Mouse (Mus musculus) testis, postnatal 10 days (tissue): ENCODE data around the gene Entpd8.

ENCODE experiments used
- DNase-seq: peaks from one replicate; pipeline ENCODE4 v3.0.0; 2021; ENCODE audit warnings: low spot score

Entpd8 gene

DNA sequence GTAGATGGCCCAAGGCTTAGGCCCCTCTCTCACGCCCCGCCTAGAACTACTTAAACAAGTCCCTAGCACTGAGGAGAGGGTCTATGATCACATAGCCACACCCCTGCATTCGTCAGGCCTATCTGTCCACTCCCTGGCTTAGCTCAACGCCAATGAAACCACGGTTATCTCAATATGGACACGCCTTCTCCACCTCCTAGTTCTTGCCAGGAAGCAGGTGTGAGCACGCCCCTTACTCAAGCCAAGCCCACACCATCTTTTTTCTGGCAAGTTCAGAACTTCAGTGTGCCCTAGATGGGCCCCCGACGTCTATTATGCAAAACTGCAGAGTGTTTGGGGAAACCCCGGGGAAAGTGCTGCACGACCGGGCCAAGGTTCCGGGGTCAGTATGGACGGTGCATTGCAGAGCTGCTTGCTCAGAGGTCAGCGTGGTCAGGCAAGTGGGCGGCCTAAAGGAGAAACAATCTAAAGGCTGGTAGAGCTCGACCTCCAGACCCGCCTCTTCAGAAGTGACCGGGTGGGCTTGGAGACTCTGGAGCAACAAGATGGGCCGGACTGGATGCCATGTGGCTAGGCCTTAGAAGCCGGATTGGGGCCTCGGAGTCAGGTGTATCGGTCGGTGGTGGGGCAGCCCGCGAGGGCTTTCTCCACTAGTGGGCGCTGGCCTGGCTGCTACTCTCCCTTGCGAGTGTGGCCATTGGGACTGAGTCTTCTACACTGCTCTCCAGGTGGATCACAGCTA lies 15.2 kb downstream of the Entpd8 start, which contains the start of gene Noxa1:
TSS of gene Noxa1 (minus strand) at position 41 of the 742 bp plus-strand sequence.
- no peak for DNase-seq

- no peak for DNase-seq
Measured at GRCm38 (mm10) chr2:25098005-25098615, 18.0 kb downstream of the Entpd8 start.

- peak; percentile 70 for DNase-seq
Measured at GRCm38 (mm10) chr2:25098956-25099355, 18.9 kb downstream of the Entpd8 start.

DNA sequence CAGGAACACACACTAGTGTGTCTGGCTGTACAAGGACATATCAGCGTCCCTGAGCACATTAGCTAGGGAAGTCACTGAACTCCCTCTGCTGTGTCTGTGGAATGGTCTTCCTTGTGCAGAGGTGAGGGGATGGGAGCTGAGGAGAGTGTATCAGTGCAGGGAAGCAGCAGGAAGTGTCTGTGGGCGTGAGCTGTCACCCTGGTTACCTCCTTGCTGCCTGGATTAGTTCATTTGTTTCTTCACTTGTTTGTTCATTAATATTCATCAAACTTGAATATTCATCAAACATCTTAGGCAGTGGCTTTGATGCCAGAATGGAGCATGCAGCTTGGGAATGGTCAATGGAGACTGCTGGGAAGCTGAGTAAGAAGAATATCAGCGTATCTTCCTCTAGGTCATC lies 19.6 kb downstream of the Entpd8 start:
- no peak for DNase-seq

DNA sequence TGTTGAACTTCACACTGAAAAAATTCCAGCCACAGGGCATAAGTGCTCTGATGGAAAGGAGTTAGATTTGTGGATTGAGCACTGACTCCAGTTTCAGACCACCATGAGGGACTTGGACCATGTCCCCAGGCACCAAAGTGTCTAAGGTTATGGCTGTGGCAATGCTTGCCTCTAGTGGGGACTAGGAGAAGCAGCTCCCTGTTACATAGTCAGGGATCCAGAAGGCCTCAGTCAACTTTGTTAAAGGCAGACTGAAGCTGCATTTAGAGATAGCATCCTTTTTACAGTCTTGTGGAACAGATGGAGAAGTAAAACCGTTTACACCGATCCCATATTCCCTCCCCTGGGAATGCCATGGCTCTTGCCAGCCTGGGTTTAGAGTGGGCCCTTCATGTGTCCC lies 24.0 kb downstream of the Entpd8 start:
- no peak for DNase-seq

DNA sequence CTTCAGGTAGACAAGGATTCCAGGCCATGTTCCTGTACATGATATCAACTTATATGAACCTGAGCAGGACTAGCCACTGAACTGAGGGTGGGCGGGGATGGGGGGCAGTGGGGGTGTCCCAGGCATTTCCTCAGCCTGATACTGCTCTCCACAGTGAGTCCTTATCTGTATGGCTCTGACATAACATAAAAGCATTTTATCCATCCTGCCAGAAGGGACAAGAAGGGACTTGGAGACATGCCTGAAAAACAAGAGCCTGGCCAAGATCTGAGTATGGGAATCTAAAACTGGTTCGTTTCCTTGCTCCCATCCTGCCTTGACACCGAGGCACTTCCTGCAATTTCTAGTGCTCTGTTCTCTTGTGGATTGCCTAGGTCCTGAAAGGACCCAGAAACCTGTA lies 25.9 kb downstream of the Entpd8 start:
- no peak for DNase-seq

DNA sequence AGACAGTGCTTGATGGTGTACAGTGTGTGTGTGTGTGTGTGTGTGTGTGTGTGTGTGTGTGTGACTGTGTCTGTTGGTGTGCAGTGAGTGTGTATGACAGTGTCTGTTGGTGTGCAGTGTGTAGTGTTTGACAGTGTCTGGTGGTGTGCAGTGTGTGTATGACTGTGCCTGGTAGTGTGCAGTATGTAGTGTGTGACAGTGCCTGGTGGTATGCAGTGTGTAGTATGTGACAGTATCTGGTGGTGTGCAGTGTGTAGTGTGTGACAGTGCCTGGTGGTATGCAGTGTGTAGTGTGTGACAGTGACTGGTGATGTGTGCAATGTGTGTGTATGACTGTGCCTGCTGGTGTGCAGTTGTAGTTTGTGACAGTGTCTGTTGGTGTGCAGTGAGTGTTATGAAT lies 29.4 kb downstream of the Entpd8 start:
- no peak for DNase-seq

DNA sequence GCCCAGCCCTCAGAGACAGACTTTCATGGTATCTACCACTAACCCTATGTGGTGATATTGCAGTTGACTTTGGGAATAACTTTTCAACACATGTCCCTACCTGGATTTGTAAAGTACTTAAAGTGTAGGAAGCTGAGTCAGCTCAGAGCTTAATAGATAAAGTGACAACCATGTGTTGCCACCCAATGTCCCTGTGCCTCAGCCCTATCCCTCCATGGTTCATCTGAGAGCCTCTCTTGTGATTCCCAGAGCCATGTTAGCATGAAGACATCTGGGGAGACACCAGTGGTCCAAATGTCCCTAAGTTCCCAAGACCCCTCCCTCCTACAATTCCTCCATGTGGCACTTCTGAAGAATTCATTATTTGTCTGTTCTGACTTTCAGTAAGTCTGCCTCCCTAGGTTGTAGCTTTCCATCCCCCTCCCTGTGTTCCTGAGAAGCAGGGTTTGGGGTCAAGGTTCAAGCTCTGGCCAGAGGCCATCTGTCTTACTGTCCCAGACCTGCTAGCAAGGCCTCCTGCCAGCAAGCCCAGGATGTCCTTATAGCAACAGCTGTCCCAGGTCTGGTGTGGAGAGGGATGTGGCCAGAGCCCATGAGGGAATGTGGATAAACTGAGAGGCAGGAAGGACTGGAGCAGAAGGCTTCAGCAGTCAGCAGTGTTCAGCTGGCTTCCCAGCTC lies 30.5 kb downstream of the Entpd8 start:
- no peak for DNase-seq

DNA sequence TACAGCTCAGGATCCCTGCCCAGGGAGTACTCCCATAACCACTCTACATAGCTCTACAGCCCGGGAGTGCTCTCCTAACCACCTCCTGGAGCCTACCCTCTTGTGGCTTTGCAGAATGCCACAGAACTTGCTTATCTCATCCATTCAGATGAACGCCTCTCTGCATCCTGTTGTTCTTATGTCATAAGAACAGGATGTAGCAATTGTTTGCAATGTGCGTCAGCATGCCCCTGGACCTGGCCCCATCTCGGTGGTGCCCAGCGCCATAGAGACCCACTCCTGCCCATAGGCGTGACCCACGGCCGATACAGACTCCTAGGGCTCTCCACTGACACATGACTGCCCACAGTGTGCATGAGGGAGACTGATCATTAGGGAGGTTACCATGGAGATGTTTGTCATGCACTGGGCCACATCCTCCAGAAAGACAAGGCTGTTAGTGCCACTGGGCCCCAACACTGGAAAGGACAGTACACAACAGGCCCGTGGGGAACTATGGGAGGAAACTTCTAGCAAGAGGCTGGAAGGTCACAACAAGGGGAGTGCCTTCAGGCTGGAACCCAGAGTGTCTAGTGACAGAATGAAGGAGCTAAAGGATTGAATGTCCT lies 31.2 kb downstream of the Entpd8 start:
- no peak for DNase-seq

GRCm38 (mm10) chr2:25114308-25114707 lies 34.2 kb downstream of the Entpd8 start:
- no peak for DNase-seq

DNA sequence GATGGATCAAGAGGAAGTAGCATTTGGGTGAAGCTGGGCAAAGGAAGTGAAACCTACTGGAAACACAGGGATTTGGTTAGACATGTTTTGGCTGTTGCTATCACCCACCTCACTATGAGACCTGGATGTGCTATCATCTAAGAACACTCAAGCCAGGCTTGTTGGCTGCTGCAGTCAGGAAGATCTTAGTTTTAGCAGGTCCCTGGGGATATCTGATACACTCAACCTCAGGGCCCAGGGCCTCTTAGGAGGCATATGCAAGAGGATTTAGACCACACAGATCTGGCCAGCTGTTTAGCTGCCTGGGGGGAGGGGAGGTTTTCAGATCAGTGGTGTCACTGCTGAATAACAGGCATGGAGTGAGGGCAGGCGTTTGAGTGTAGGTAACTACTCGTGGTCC lies 35.3 kb downstream of the Entpd8 start:
- DNase-seq = no peak

DNA sequence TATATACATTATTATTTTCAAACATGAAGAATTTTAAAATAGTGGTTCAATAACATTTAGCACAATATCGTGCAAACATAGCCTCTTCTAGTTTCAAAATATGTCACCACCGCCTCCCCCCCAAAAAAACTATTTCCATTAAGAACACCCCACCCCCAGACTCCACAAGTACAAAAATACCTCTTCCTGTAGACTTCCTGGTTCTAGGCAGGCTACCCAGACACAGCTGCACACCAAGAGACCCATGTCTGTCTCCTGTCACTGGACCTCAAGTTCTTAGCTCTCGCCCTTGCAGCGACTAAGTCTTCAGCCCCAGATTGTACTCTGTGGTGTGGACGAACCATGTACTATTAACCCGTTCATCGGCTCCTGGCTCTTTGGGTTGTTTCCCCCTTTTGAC lies 40.9 kb downstream of the Entpd8 start:
- DNase-seq = no peak

- DNase-seq = no peak
Measured at GRCm38 (mm10) chr2:25122666-25123065, 42.6 kb downstream of the Entpd8 start.

GRCm38 (mm10) chr2:25123527-25123926 lies 43.4 kb downstream of the Entpd8 start:
- no peak for DNase-seq

DNA sequence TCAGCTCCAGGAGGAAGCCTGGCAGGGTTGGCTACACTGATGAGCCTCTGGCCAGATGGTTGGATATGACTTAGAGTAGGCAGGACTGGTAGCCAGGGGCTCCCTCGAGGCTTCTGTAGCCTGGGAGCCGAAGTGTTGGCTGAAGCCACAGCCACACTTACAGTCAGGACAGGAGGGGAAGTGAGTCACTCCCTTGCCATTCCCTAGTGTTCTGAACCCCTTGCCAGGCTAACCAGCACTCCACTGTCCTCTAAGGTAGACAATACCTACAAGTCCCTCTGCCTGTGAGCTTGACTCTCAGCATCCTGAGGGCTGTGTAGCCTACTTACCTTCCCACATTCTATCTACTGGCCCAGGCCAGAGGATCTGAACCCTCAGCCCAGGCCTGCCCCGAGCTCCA lies 44.3 kb downstream of the Entpd8 start:
- DNase-seq = no peak

DNA sequence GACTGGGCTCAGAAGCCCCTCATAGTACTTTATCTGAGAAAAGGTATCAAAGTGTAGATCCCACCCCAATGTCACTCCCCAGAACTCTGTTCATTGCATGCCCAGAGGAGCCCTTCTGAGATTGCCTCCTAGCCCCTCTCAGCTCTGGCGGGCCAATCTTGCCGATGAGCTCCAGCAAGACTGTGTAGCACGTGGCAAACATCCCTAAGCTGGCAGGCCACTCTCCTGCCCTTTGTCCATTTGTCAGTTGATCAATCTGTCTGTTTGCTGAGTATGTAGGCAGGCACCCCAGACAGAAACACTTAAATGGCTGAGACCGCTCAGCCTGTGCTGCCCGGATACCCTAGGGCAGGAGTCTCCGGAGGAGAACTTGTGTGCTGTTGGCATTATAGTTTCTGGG lies 45.0 kb downstream of the Entpd8 start:
- DNase-seq = no peak

- peak; percentile 65 for DNase-seq
Measured at GRCm38 (mm10) chr2:25126011-25127010, 46.2 kb downstream of the Entpd8 start.

DNA sequence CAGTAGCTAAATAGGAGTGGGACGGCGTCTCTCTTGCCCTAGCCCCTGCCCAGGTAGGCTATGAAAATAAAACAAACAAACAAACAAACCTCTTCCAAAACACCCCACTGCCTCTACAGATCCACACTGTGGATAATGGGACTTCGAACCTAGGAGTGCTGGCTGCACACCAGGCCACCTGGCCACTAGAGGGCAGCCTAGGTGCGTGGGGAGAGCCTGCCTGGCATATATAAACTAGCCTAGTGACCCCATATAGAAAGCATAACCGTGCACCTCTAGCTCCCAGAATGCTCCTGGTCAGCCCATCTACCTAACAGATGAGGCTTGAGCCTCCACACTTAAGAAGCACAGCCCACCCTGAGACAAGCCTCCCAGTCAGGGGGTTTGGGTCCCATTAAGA lies 47.1 kb downstream of the Entpd8 start:
- peak; percentile 77 for DNase-seq

DNA sequence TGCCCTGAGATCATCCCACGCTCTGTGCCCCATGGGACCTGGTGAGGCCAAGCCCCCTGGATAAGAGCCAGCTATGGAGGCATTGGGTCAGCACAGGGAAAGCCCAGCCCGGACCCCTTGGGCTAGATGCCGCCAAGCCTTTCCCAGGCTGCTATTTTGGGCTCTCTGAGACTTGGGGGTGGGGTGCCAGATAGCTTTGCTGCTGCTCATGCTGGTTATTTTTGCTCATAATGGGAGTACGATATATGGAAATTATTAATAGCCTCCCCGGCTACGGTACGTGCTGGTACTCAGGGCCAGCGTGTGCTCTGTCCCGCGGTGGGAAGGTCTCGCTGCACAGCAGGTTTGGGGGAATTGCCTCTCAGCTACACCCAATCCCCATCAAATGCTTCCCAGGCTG lies 48.0 kb downstream of the Entpd8 start:
- DNase-seq = peak; percentile 64

- DNase-seq = no peak
Measured at GRCm38 (mm10) chr2:25131601-25132000, 51.5 kb downstream of the Entpd8 start.
